Mouse (Mus musculus) lung, postnatal 0 days (tissue): ENCODE results near the gene AC134908.4.

Source experiments
- CTCF ChIP-seq: IDR thresholded peaks from 2 replicates; pipeline ENCODE4 v1.5.1; 2016; ENCODE audit warnings: antibody characterized with exemption, mild to moderate bottlenecking
- EP300 ChIP-seq: IDR thresholded peaks from 2 replicates; pipeline ENCODE4 v1.6.1; 2016; ENCODE audit warnings: antibody characterized with exemption, mild to moderate bottlenecking, control low read depth

DNA sequence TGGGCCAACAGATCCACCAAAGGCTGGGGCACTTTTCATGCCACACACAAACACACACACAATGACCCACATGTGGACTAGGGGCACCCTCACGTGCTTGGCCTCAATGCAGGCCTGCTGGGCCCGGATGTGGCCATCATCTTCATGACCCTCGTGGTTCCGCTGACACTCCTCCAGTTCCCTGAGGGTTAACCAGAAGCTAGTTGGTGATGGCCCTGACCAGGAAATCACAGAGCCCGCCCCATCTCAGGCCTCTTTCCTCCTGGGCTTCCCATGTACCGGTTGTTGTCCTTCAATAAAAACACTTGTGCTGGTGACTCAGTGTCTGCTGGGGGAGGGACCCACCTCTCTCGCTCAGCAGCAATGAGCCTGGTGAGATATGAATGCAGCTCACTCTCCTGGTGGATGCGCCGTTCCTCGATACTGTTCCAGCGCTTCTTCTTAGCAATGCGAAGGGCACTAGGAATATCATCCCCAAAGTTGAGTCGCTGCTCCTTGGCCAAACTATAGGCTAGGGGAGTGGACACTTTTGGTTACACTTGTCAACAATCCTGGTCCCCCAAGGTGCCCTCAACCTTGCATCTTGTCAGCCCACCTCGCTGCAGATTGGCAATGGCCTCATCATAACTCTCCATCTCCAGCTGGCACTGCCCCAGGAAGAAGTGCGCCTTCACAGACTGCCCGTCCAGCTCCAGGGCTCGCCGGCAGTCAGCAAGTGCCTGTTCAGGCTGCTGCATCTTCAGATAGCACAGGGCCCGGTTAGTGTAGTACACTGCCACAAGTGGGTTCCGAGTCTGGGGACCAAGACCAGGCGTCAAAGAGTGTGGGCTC lies 36.2 kb upstream of the AC134908.4 start:
- TF ChIP-seq CTCF (no peak), EP300 (no peak)
